Mouse (Mus musculus): ENCODE data around the gene Zcchc8. TPM values are rescaled to one million over a fixed set of nuclear protein-coding genes. Genes with fewer than 3 reads are reported as not detected.

Gene Zcchc8
- total and polyA plus RNA-seq, 3 experiments: 18.4 to 57.4 TPM; not detected in 1

GRCm38 (mm10) chr5:123749065-123750064 lies 28.5 kb upstream of the Zcchc8 start, which contains the start of the genes Rsrc2 and Kntc1 (continued):
- TF ChIP-seq TAL1 (IDR thresholded peaks at IDR 0.05; ENCODE audit: low read length) (no peak), JUND (IDR thresholded peaks at IDR 0.05; ENCODE audit: low read depth, low read length) (no peak), TBP (IDR thresholded peaks at IDR 0.05; ENCODE audit: low read depth, low read length) (peak; percentile 89), E2F4 (IDR thresholded peaks at IDR 0.05; ENCODE audit: borderline replicate concordance, low read depth, low read length) (peak; percentile 98), MYC (IDR thresholded peaks at IDR 0.05; ENCODE audit: low read depth, low read length) (peak; percentile 73), SIN3A (IDR thresholded peaks at IDR 0.05; ENCODE audit: low read length) (peak; percentile 97), GABPA (IDR thresholded peaks at IDR 0.05; ENCODE audit: low read depth, low read length) (no peak), NRF1 (IDR thresholded peaks at IDR 0.05; ENCODE audit: insufficient read depth, low read depth, low read length, poor library complexity, severe bottlenecking) (peak; percentile 36; the same call in 1 of the 2 replicates), POLR2A (IDR thresholded peaks at IDR 0.05; ENCODE audit: control insufficient read depth in 1 of 2, insufficient read depth in 1 of 2, low read depth in 1 of 2, low read length in 2 of 2, poor library complexity in 1 of 2) (peak; percentile 86 to 100), POLR2AphosphoS5 (IDR thresholded peaks at IDR 0.05; ENCODE audit: borderline replicate concordance, low read depth, low read length) (no peak; the same call in 1 of the 2 replicates), RAD21 (IDR thresholded peaks at IDR 0.05; ENCODE audit: low read depth, low read length) (no peak), CHD2 (IDR thresholded peaks at IDR 0.05; ENCODE audit: low read length) (no peak)

GRCm38 (mm10) chr5:123748339-123749064 lies 27.6 kb upstream of the Zcchc8 start:
- Histone ChIP-seq H3K27ac (ENCODE audit: control insufficient read depth, low read depth, low read length) (peak overlapping the region; percentile 95), H3K9ac (ENCODE audit: control insufficient read depth, low read depth, low read length, poor library complexity, severe bottlenecking) (peak overlapping the region; percentile 94), H3K79me2 (ENCODE audit: control insufficient read depth, insufficient read depth, low read length, poor library complexity) (peaks cover 55% of the 10 kb centered on the region), H3K4me3 (ENCODE audit: control insufficient read depth in 1 of 2, insufficient read depth in 1 of 2, low read depth in 2 of 2, low read length in 2 of 2) (peak overlapping the region; percentile 77 to 79), H3K4me1 (ENCODE audit: control insufficient read depth in 1 of 2, insufficient read depth in 2 of 2, low read length in 2 of 2) (peaks cover 11 to 16% of the 10 kb centered on the region in 2 experiments), H3K9me3 (replicated peaks; ENCODE audit: insufficient read depth, low read length) (no peaks in the 10 kb centered on the region), H3K36me3 (ENCODE audit: control insufficient read depth in 1 of 2, insufficient read depth in 2 of 2, low read length in 2 of 2) (peaks cover 27 to 41% of the 10 kb centered on the region in 2 experiments), H3K27me3 (ENCODE audit: control insufficient read depth in 1 of 2, insufficient read depth in 2 of 2, low read length in 2 of 2) (no peaks in the 10 kb centered on the region)
- peak; percentile 46 for DNase-seq (ENCODE audit: low read depth, low spot score)
- TF ChIP-seq ZNF384 (IDR thresholded peaks at IDR 0.05; ENCODE audit: low read depth, low read length): 0 out of 2 replicates have a peak, but pooled peaks have one; percentile 21
- no peak for TF ChIP-seq POLR2AphosphoS5 (IDR thresholded peaks at IDR 0.05; ENCODE audit: borderline replicate concordance, low read depth, low read length)
- peak; percentile 91 for TF ChIP-seq CHD1 (IDR thresholded peaks at IDR 0.05; ENCODE audit: low read depth, low read length)
- no peak for TF ChIP-seq ELF1 (IDR thresholded peaks at IDR 0.05; ENCODE audit: low read depth, low read length)
- TF ChIP-seq JUND (IDR thresholded peaks at IDR 0.05; ENCODE audit: low read depth, low read length): no peak
- TF ChIP-seq BHLHE40 (IDR thresholded peaks at IDR 0.05; ENCODE audit: borderline replicate concordance, low read depth, low read length): no peak
- TF ChIP-seq MAX (IDR thresholded peaks at IDR 0.05; ENCODE audit: low read length): 0 out of 2 replicates have a peak, but pooled peaks have one; percentile 25
- no peak for TF ChIP-seq MYB (IDR thresholded peaks at IDR 0.05; ENCODE audit: low read depth, low read length)
- no peak for TF ChIP-seq ZKSCAN1 (IDR thresholded peaks at IDR 0.05; ENCODE audit: low read depth, low read length)
- no peak for TF ChIP-seq RCOR1 (IDR thresholded peaks at IDR 0.05; ENCODE audit: low read depth, low read length)
- TF ChIP-seq MAZ (IDR thresholded peaks at IDR 0.05; ENCODE audit: low read depth, low read length): no peak
- TF ChIP-seq UBTF (IDR thresholded peaks at IDR 0.05; ENCODE audit: borderline replicate concordance, insufficient read depth, low read depth, low read length): no peak
- 0 out of 2 replicates have a peak, but pooled peaks have one; percentile 32 for TF ChIP-seq MYC (IDR thresholded peaks at IDR 0.05; ENCODE audit: low read depth, low read length)
- TF ChIP-seq POLR2AphosphoS2 (IDR thresholded peaks at IDR 0.05; ENCODE audit: low read length): no peak
- TF ChIP-seq CHD2 (IDR thresholded peaks at IDR 0.05; ENCODE audit: low read length): no peak
- no peak for TF ChIP-seq ZC3H11A (IDR thresholded peaks at IDR 0.05; ENCODE audit: low read depth, low read length)
- TF ChIP-seq MEF2A (IDR thresholded peaks at IDR 0.05; ENCODE audit: extremely low read depth, insufficient replicate concordance, low read depth, low read length, poor library complexity, severe bottlenecking): no peak
- TF ChIP-seq TCF12 (IDR thresholded peaks at IDR 0.05; ENCODE audit: low read depth, low read length): no peak
- TF ChIP-seq POLR2A (IDR thresholded peaks at IDR 0.05; ENCODE audit: control insufficient read depth in 1 of 2, insufficient read depth in 1 of 2, low read depth in 1 of 2, low read length in 2 of 2, poor library complexity in 1 of 2): no peak
- no peak for TF ChIP-seq HCFC1 (IDR thresholded peaks at IDR 0.05; ENCODE audit: low read depth, low read length)
- TF ChIP-seq CTCF (IDR thresholded peaks at IDR 0.05 in 2 of 3, conservative IDR thresholded peaks at IDR 0.05 in 1 of 3; ENCODE audit: control insufficient read depth in 1 of 3, insufficient read depth in 1 of 3, low read depth in 2 of 3, low read length in 3 of 3, poor library complexity in 1 of 3, severe bottlenecking in 1 of 3): no peak
- no peak for TF ChIP-seq USF2 (IDR thresholded peaks at IDR 0.05; ENCODE audit: borderline replicate concordance in 1 of 2, insufficient read depth in 1 of 2, low read depth in 1 of 2, low read length in 2 of 2)
- TF ChIP-seq TAL1 (IDR thresholded peaks at IDR 0.05; ENCODE audit: low read length): no peak

All from MEL (cell line).